Mouse (Mus musculus): ENCODE results near the gene Csnk1e. TPM values are rescaled to one million over a fixed set of nuclear protein-coding genes. Genes with fewer than 3 reads are reported as not detected.

The Csnk1e gene
- 17.4 and 24.8 TPM in 2 replicates for polyA plus RNA-seq (2012; ENCODE audit: insufficient read depth, insufficient read length, missing spikeins)

GRCm38 (mm10) chr15:79455106-79455810 is at the start of gene Csnk1e:
TSS of gene Csnk1e (minus strand) at chr15:79455566.
- no peak within 1 kb of the TSS for H3K27ac ChIP-seq (replicated peaks; ENCODE audit: low read depth, low read length)
- H3K4me3 ChIP-seq (ENCODE audit: insufficient read depth, low read depth, low read length): peak within 1 kb of the TSS; percentile 55
- 0 out of 2 replicates have a peak, but pooled peaks cover 2% of the 10 kb centered on the region for H3K4me1 ChIP-seq (ENCODE audit: control insufficient read depth, insufficient read depth, insufficient read length, low read length)

GRCm38 (mm10) chr15:79504707-79505452 is 49.5 kb upstream of the Csnk1e start, which contains the start of gene Kcnj4:
TSS of gene Kcnj4 (minus strand) at chr15:79505241.
- Histone ChIP-seq H3K27ac (replicated peaks; ENCODE audit: low read depth, low read length) (no peak within 1 kb of the TSS), H3K4me3 (ENCODE audit: insufficient read depth, low read depth, low read length) (peak within 1 kb of the TSS; percentile 56), H3K4me1 (ENCODE audit: control insufficient read depth, insufficient read depth, insufficient read length, low read length) (no peaks in the 10 kb centered on the region)

- Histone ChIP-seq H3K4me1 (ENCODE audit: control insufficient read depth, insufficient read depth, insufficient read length, low read length) (no peaks in the 10 kb centered on the region), H3K4me3 (ENCODE audit: insufficient read depth, low read depth, low read length) (no peak overlapping the region), H3K27ac (replicated peaks; ENCODE audit: low read depth, low read length) (no peak overlapping the region)
Observed at GRCm38 (mm10) chr15:79503438-79503837, 48.1 kb upstream of the Csnk1e start.

GRCm38 (mm10) chr15:79502891-79503341 is 47.5 kb upstream of the Csnk1e start:
- Histone ChIP-seq H3K27ac (replicated peaks; ENCODE audit: low read depth, low read length) (no peak overlapping the region), H3K4me1 (ENCODE audit: control insufficient read depth, insufficient read depth, insufficient read length, low read length) (no peaks in the 10 kb centered on the region), H3K4me3 (ENCODE audit: insufficient read depth, low read depth, low read length) (no peak overlapping the region)

GRCm38 (mm10) chr15:79500110-79500509 is 44.7 kb upstream of the Csnk1e start:
- Histone ChIP-seq H3K27ac (replicated peaks; ENCODE audit: low read depth, low read length) (no peak overlapping the region), H3K4me3 (ENCODE audit: insufficient read depth, low read depth, low read length) (no peak overlapping the region), H3K4me1 (ENCODE audit: control insufficient read depth, insufficient read depth, insufficient read length, low read length) (no peaks in the 10 kb centered on the region)

- Histone ChIP-seq H3K4me1 (ENCODE audit: control insufficient read depth, insufficient read depth, insufficient read length, low read length) (no peaks in the 10 kb centered on the region), H3K4me3 (ENCODE audit: insufficient read depth, low read depth, low read length) (no peak overlapping the region), H3K27ac (replicated peaks; ENCODE audit: low read depth, low read length) (no peak overlapping the region)
Observed at GRCm38 (mm10) chr15:79493527-79493926, 38.2 kb upstream of the Csnk1e start.

GRCm38 (mm10) chr15:79489463-79489862 is 34.1 kb upstream of the Csnk1e start:
- Histone ChIP-seq H3K4me1 (ENCODE audit: control insufficient read depth, insufficient read depth, insufficient read length, low read length) (no peaks in the 10 kb centered on the region), H3K4me3 (ENCODE audit: insufficient read depth, low read depth, low read length) (no peak overlapping the region)

GRCm38 (mm10) chr15:79481181-79481688 is 25.9 kb upstream of the Csnk1e start:
- H3K27ac ChIP-seq (replicated peaks; ENCODE audit: low read depth, low read length): no peak overlapping the region
- no peaks in the 10 kb centered on the region for H3K4me1 ChIP-seq (ENCODE audit: control insufficient read depth, insufficient read depth, insufficient read length, low read length)
- H3K4me3 ChIP-seq (ENCODE audit: insufficient read depth, low read depth, low read length): no peak overlapping the region

More at GRCm38 (mm10) chr15:79489463-79489862, 34.1 kb upstream of the Csnk1e start:
- H3K27ac ChIP-seq (replicated peaks; ENCODE audit: low read depth, low read length): no peak overlapping the region

GRCm38 (mm10) chr15:79477227-79477626 is 21.9 kb upstream of the Csnk1e start:
- H3K4me3 ChIP-seq (ENCODE audit: insufficient read depth, low read depth, low read length): no peak overlapping the region
- no peak overlapping the region for H3K27ac ChIP-seq (replicated peaks; ENCODE audit: low read depth, low read length)
- H3K4me1 ChIP-seq (ENCODE audit: control insufficient read depth, insufficient read depth, insufficient read length, low read length): no peaks in the 10 kb centered on the region

GRCm38 (mm10) chr15:79473638-79474355 is 18.4 kb upstream of the Csnk1e start:
- H3K4me1 ChIP-seq (ENCODE audit: control insufficient read depth, insufficient read depth, insufficient read length, low read length): no peaks in the 10 kb centered on the region
- H3K4me3 ChIP-seq (ENCODE audit: insufficient read depth, low read depth, low read length): no peak overlapping the region
- no peak overlapping the region for H3K27ac ChIP-seq (replicated peaks; ENCODE audit: low read depth, low read length)

- H3K27ac ChIP-seq (replicated peaks; ENCODE audit: low read depth, low read length): no peak overlapping the region
- no peaks in the 10 kb centered on the region for H3K4me1 ChIP-seq (ENCODE audit: control insufficient read depth, insufficient read depth, insufficient read length, low read length)
- no peak overlapping the region for H3K4me3 ChIP-seq (ENCODE audit: insufficient read depth, low read depth, low read length)
Observed at GRCm38 (mm10) chr15:79473042-79473441, 17.7 kb upstream of the Csnk1e start.

GRCm38 (mm10) chr15:79471095-79471494 is 15.7 kb upstream of the Csnk1e start:
- no peak overlapping the region for H3K27ac ChIP-seq (replicated peaks; ENCODE audit: low read depth, low read length)

GRCm38 (mm10) chr15:79470583-79470982 is 15.2 kb upstream of the Csnk1e start:
- Histone ChIP-seq H3K27ac (replicated peaks; ENCODE audit: low read depth, low read length) (no peak overlapping the region), H3K4me1 (ENCODE audit: control insufficient read depth, insufficient read depth, insufficient read length, low read length) (no peaks in the 10 kb centered on the region), H3K4me3 (ENCODE audit: insufficient read depth, low read depth, low read length) (no peak overlapping the region)

More at GRCm38 (mm10) chr15:79471095-79471494, 15.7 kb upstream of the Csnk1e start:
- no peaks in the 10 kb centered on the region for H3K4me1 ChIP-seq (ENCODE audit: control insufficient read depth, insufficient read depth, insufficient read length, low read length)
- no peak overlapping the region for H3K4me3 ChIP-seq (ENCODE audit: insufficient read depth, low read depth, low read length)

GRCm38 (mm10) chr15:79469577-79469976 is 14.2 kb upstream of the Csnk1e start:
- Histone ChIP-seq H3K27ac (replicated peaks; ENCODE audit: low read depth, low read length) (no peak overlapping the region), H3K4me3 (ENCODE audit: insufficient read depth, low read depth, low read length) (no peak overlapping the region), H3K4me1 (ENCODE audit: control insufficient read depth, insufficient read depth, insufficient read length, low read length) (no peaks in the 10 kb centered on the region)
